Mouse (Mus musculus) cerebellum, adult 2 months (tissue): ENCODE results near the gene Olfr141. TPM values are rescaled to one million over a fixed set of nuclear protein-coding genes. Genes with fewer than 3 reads are reported as not detected.

ENCODE experiments used
- DNase-seq, 2 experiments: peaks; one replicate each; pipeline ENCODE4 v3.0.0; 2021
- H3K27ac ChIP-seq: fragments of 200-500 bp; 2 replicates; pipeline ENCODE4 v1.5.1; 2012; ENCODE audit warnings: low read length, control low read depth, inconsistent platforms; ENCODE audit not compliant: insufficient read depth
- H3K27me3 ChIP-seq: fragments of 200-500 bp; 2 replicates; pipeline ENCODE4 v1.6.1; 2012; ENCODE audit warnings: inconsistent platforms, mild to moderate bottlenecking, low read length, moderate library complexity; ENCODE audit not compliant: control insufficient read depth, insufficient read depth
- H3K4me1 ChIP-seq: fragments of 200-500 bp; 2 replicates; pipeline ENCODE4 v1.6.1; 2011; ENCODE audit warnings: low read length; ENCODE audit not compliant: control insufficient read depth, insufficient read depth
- H3K4me3 ChIP-seq: fragments of 200-500 bp; replicated peaks from 2 replicates; pipeline ENCODE3; 2011; ENCODE audit warnings: mild to moderate bottlenecking, low read depth, low read length, control low read depth; ENCODE audit not compliant: insufficient read depth
- CTCF ChIP-seq: fragments of 200-500 bp; IDR thresholded peaks from 2 replicates; pipeline ENCODE4 v1.5.1; 2011; ENCODE audit warnings: low read depth, mild to moderate bottlenecking, control low read depth, low read length, moderate library complexity, borderline replicate concordance; ENCODE audit not compliant: insufficient read depth
- POLR2A ChIP-seq: fragments of 200-500 bp; IDR thresholded peaks from 2 replicates; pipeline ENCODE4 v1.6.1; 2011; ENCODE audit warnings: low read length, control low read depth, borderline replicate concordance; ENCODE audit not compliant: insufficient read depth
- WGBS: fragments of 180-500 bp; shearing (Covaris S2); methylation state at CpG from one replicate; pipeline ENCODE4 v1.1.7; 2018; 5-methylcytosine and 5-hydroxymethylcytosine counted together
- polyA plus RNA-seq: library from polyadenylated mRNA; depleted of rRNA; stranded (reverse); fragments of >200 nt; gene quantifications from 2 replicates; pipeline ENCODE4 v1.2.3, GENCODE M21; 2012; rRNA removed

The Olfr141 gene
- polyA plus RNA-seq, result not detected in 2 replicates

DNA sequence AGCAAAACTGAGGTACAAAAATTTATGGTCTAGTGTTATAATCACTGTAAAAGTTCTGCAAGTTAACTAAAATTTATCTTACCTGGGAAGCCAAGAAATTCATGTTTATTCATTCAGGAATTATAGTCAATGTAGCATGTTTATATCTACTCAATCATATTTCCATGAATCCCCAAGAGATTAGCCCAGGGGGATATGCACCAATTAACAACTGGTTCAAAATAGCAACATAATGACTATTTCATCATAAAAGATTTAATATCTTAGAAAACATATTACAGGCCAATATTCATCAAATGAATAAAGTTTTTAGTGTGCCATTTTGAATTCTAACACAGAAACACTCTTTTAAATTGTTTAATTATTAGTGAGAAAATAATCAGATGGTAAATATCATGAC lies at the start of gene Olfr141:
Gene Olfr141, minus strand, starts transcription at position 101 of the 400 bp plus-strand sequence.
- Histone ChIP-seq H3K4me3 (no peak within 1 kb of the TSS), H3K4me1 (no peaks in the 10 kb centered on the region), H3K27ac (no peak within 1 kb of the TSS), H3K27me3 (no peaks in the 10 kb centered on the region)
- no peak for TF ChIP-seq CTCF
- DNase-seq, result no peak

DNA sequence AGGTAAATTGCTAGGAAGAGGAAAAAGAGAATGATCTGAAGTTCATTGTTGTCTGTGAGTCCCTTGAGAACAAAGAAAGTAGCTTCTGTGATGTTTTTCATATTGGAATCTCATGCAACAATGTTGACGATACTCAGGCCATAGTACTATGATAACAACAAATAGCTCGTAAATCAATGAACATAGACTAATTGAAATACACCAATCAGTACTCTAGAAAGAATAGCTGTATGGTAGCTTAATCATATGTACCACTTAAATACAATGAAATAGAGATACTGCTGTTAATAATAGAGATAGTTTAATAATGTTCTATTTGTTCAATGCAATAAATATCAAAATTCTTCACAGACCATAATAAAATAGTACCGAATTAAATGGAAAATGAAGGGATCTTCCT lies 41.8 kb upstream of the Olfr141 start, which contains the start of gene Olfr1095:
Gene Olfr1095, minus strand, starts transcription at position 101 of the 400 bp plus-strand sequence.
- no peak for DNase-seq
- 88% methylated on average over 3 of the region's 3 CpGs for WGBS
- Histone ChIP-seq H3K27me3 (no peaks in the 10 kb centered on the region), H3K27ac (no peak within 1 kb of the TSS), H3K4me1 (no peaks in the 10 kb centered on the region), H3K4me3 (no peak within 1 kb of the TSS)
- no peak for TF ChIP-seq POLR2A
- no peak for TF ChIP-seq CTCF

DNA sequence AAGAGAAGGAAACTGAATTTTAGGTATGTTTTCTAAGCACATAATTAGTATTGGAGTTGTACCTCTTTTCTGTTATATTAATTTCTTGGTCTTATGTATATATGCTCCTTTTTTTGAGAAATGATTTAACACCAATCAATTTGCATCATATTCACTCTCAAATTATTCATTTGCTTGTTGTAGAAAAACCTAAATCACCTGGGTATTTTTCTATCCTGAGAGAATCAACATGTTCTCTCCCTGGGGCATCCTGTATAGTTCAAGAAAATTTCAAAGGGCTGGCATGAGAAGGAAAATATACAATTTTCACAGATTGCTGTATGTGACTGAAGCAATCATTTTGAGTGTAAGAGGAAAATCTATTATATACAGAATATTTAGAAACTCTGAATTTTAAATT lies 14.5 kb upstream of the Olfr141 start, which contains the start of gene Olfr1094:
Gene Olfr1094, plus strand, starts transcription at position 301 of the 400 bp plus-strand sequence.
- Histone ChIP-seq H3K4me1 (no peaks in the 10 kb centered on the region), H3K4me3 (no peak within 1 kb of the TSS), H3K27ac (no peak within 1 kb of the TSS), H3K27me3 (no peaks in the 10 kb centered on the region)
- DNase-seq, result no peak
- no peak for TF ChIP-seq CTCF
- no peak for TF ChIP-seq POLR2A

DNA sequence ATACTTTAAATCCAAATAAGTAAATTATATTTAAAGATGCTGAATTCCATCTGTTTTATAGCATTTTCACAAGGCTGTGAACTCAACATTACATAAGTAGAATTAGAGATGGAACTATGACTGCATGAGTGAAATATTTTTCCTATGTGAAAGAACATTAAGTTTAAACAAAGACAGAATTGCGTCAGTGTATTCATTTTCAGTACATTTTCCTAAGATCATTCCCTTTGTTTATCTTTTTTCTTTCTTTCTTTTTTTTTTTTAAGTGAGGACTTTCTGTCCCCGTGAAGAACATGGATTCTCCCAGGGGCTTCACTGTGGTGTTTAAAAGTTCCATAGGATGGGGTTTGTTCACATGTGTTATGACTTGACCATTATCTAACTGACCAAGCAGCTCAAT lies 27.6 kb downstream of the Olfr141 start, which contains the start of gene Olfr1093:
Gene Olfr1093, plus strand, starts transcription at position 301 of the 400 bp plus-strand sequence.
- no peak for TF ChIP-seq POLR2A
- no peak for TF ChIP-seq CTCF
- no peak for DNase-seq
- WGBS, result 80% methylated on average over 2 of the region's 2 CpGs
- Histone ChIP-seq H3K4me1 (no peaks in the 10 kb centered on the region), H3K4me3 (no peak within 1 kb of the TSS), H3K27me3 (no peaks in the 10 kb centered on the region), H3K27ac (no peak within 1 kb of the TSS)

DNA sequence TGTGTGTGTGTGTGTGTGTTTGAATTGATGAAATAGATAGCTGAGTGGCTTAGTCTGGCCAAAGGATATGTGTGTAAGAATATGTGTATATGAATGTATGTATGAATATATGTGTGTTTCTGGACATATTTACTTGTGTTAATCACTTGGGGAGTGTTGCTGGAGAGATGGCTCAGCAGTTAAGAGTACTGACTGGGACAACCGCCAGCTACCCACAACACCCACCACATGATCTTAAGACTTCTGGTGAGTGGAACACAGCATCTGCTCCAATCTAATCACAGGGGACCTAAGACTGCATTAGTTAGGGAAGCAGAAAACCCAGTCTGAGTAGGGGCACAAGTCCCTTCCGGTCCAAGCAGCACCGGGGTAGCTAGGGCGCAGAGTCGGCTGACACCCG lies 48.8 kb downstream of the Olfr141 start:
- no peaks in the 10 kb centered on the region for H3K27me3 ChIP-seq
- H3K4me1 ChIP-seq, result no peaks in the 10 kb centered on the region
- H3K27ac ChIP-seq, result no peak overlapping the region
- 56% methylated on average over 6 of the region's 6 CpGs for WGBS
- H3K4me3 ChIP-seq, result no peak overlapping the region
- TF ChIP-seq POLR2A, result no peak
- TF ChIP-seq CTCF, result no peak
- no peak for DNase-seq

DNA sequence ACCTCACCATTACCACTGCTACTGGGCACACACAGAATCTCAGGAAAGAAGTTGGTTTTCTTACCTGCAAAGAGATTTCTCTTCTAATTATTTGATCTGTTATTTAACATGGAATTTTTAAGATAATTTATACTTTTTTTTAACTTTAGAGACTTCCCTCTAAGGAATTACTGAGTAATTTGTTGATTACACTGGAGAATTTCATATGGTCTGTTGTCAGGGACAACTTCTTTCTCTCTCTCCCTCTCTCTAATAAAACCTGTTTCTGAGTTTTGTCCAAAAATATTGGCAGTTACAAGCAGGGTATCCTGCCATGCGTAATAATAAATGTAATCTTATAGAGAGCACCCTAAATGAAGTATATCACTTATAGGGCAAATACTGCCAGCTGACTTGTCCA lies 50.9 kb downstream of the Olfr141 start, which contains the start of gene Olfr1090:
Gene Olfr1090, minus strand, starts transcription at position 101 of the 400 bp plus-strand sequence.
- Histone ChIP-seq H3K4me3 (no peak within 1 kb of the TSS), H3K27me3 (no peaks in the 10 kb centered on the region), H3K27ac (no peak within 1 kb of the TSS), H3K4me1 (no peaks in the 10 kb centered on the region)
- WGBS, result 92% methylated on average over 1 of the region's 1 CpGs
- no peak for DNase-seq
- TF ChIP-seq CTCF (no peak), POLR2A (no peak)

Other genes starting within 250 kb of the Olfr141 start
- not detected in 2 replicates for gene Olfr1082, start 211.1 kb downstream of the Olfr141 start, polyA plus RNA-seq
- gene Olfr1084, start 170.3 kb downstream of the Olfr141 start, polyA plus RNA-seq, result not detected in 2 replicates
- gene Olfr1085, start 148.0 kb downstream of the Olfr141 start, polyA plus RNA-seq, result not detected in 2 replicates
- gene Olfr1086, start 129.9 kb downstream of the Olfr141 start, polyA plus RNA-seq, result not detected in 2 replicates
- gene Olfr1087, start 111.6 kb downstream of the Olfr141 start, polyA plus RNA-seq, result not detected in 2 replicates
- not detected in 2 replicates for gene Olfr1089, start 76.3 kb downstream of the Olfr141 start, polyA plus RNA-seq
- gene Olfr1090, start 51.0 kb downstream of the Olfr141 start, polyA plus RNA-seq, result not detected in 2 replicates
- not detected in 2 replicates for gene Olfr1093, start 27.5 kb downstream of the Olfr141 start, polyA plus RNA-seq
- gene Olfr1094, start 14.6 kb upstream of the Olfr141 start, polyA plus RNA-seq, result not detected in 2 replicates
- not detected in 2 replicates for gene Olfr1095, start 41.7 kb upstream of the Olfr141 start, polyA plus RNA-seq
- not detected in 2 replicates for gene Gm13723, start 64.8 kb upstream of the Olfr141 start, polyA plus RNA-seq
- not detected in 2 replicates for gene Olfr1097, start 82.2 kb upstream of the Olfr141 start, polyA plus RNA-seq
- not detected in 2 replicates for gene Olfr1098, start 114.5 kb upstream of the Olfr141 start, polyA plus RNA-seq
- gene Olfr1099, start 150.7 kb upstream of the Olfr141 start, polyA plus RNA-seq, result not detected in 2 replicates
- not detected in 2 replicates for gene Olfr1100, start 169.9 kb upstream of the Olfr141 start, polyA plus RNA-seq
- not detected in 2 replicates for gene Olfr1101, start 181.2 kb upstream of the Olfr141 start, polyA plus RNA-seq
- gene Olfr1102, start 188.4 kb upstream of the Olfr141 start, polyA plus RNA-seq, result not detected in 2 replicates
- gene Olfr1104, start 217.1 kb upstream of the Olfr141 start, polyA plus RNA-seq, result not detected in 2 replicates
- not detected in 2 replicates for gene Olfr1105, start 226.5 kb upstream of the Olfr141 start, polyA plus RNA-seq
- not detected in 2 replicates for gene Olfr1106, start 242.3 kb upstream of the Olfr141 start, polyA plus RNA-seq